Mouse (Mus musculus) lung, embryonic 16.5 days (tissue): ENCODE results near the gene Cacna2d3. TPM values are rescaled to one million over a fixed set of nuclear protein-coding genes. Genes with fewer than 3 reads are reported as not detected.

Experiments used
- ATAC-seq: fragments of 200-750 bp; cut with Nextera tagmentation; 2 replicates; pipeline ENCODE4 v1.8.0; 2017; ENCODE audit warnings: low read depth, mild to moderate bottlenecking, moderate library complexity
- H3K27ac ChIP-seq: fragments of 300-500 bp; sonication (generic); 2 replicates; pipeline ENCODE4 v1.5.1; 2014; ENCODE audit warnings: mild to moderate bottlenecking, control low read depth, low read length
- H3K27me3 ChIP-seq: fragments of 300-500 bp; sonication (generic); 2 replicates; pipeline ENCODE4 v1.6.1; 2014; ENCODE audit warnings: low read depth, low read length, mixed read lengths; ENCODE audit not compliant: control insufficient read depth, insufficient read depth
- H3K36me3 ChIP-seq: fragments of 300-500 bp; sonication (generic); 2 replicates; pipeline ENCODE4 v1.6.1; 2014; ENCODE audit warnings: low read length; ENCODE audit not compliant: control insufficient read depth, insufficient read depth
- H3K4me1 ChIP-seq: fragments of 300-500 bp; sonication (generic); replicated peaks from 2 replicates; pipeline ENCODE4 v1.6.1; 2014; ENCODE audit warnings: low read length, mixed read lengths; ENCODE audit not compliant: control insufficient read depth, insufficient read depth
- H3K4me2 ChIP-seq: fragments of 300-500 bp; sonication (generic); 2 replicates; pipeline ENCODE4 v1.6.1; 2014; ENCODE audit warnings: low read depth, low read length, control low read depth
- H3K4me3 ChIP-seq: fragments of 300-500 bp; sonication (generic); 2 replicates; pipeline ENCODE4 v1.5.1; 2014; ENCODE audit warnings: mild to moderate bottlenecking, low read length, control low read depth
- H3K9ac ChIP-seq: fragments of 300-500 bp; sonication (generic); 2 replicates; pipeline ENCODE4 v1.6.1; 2014; ENCODE audit warnings: low read length, control low read depth
- H3K9me3 ChIP-seq: fragments of 300-500 bp; sonication (generic); 2 replicates; pipeline ENCODE4 v1.6.1; 2016; ENCODE audit warnings: low read length; ENCODE audit not compliant: control insufficient read depth
- WGBS: fragments of 180-500 bp; shearing (Covaris S2); extraction: QIAGEN DNeasy Blood & Tissue Kit; methylation state at CpG from one replicate; pipeline ENCODE4 v1.1.7; 2014; 5-methylcytosine and 5-hydroxymethylcytosine counted together
- polyA plus RNA-seq: library from polyadenylated mRNA; unstranded; fragments of >200 nt; fragmentation: Nextera tagmentation; extraction: Ambion mirVana; gene quantifications from 2 replicates; pipeline ENCODE4 v1.2.1, GENCODE M21; 2015

Cacna2d3 gene
- polyA plus RNA-seq, 1 experiment from 2014 or later = 0.98 TPM

- no peak overlapping the region for H3K4me3 ChIP-seq
- H3K27me3 ChIP-seq = no peaks in the 10 kb centered on the region
- no peaks in the 10 kb centered on the region for H3K36me3 ChIP-seq
- H3K9ac ChIP-seq = no peak overlapping the region
- 81% methylated on average over 4 of the region's 4 CpGs for WGBS
- no peaks in the 10 kb centered on the region for H3K4me1 ChIP-seq
- H3K9me3 ChIP-seq = no peaks in the 10 kb centered on the region
- H3K27ac ChIP-seq = no peak overlapping the region
- ATAC-seq = no peak
- no peak overlapping the region for H3K4me2 ChIP-seq
These were observed 641.4 kb downstream of the Cacna2d3 start for GRCm38 (mm10) chr14:29080228-29080627.

GRCm38 (mm10) chr14:29077418-29077817 is 644.2 kb downstream of the Cacna2d3 start:
- WGBS = 57% methylated on average over 3 of the region's 3 CpGs
- H3K9ac ChIP-seq = no peak overlapping the region
- H3K27me3 ChIP-seq = no peaks in the 10 kb centered on the region
- H3K9me3 ChIP-seq = no peaks in the 10 kb centered on the region
- H3K4me2 ChIP-seq = no peak overlapping the region
- H3K36me3 ChIP-seq = no peaks in the 10 kb centered on the region
- no peaks in the 10 kb centered on the region for H3K4me1 ChIP-seq
- no peak for ATAC-seq
- no peak overlapping the region for H3K27ac ChIP-seq
- H3K4me3 ChIP-seq = no peak overlapping the region

GRCm38 (mm10) chr14:29073747-29074146 is 647.9 kb downstream of the Cacna2d3 start:
- H3K4me1 ChIP-seq = no peaks in the 10 kb centered on the region
- H3K4me2 ChIP-seq = no peak overlapping the region
- no peaks in the 10 kb centered on the region for H3K27me3 ChIP-seq
- ATAC-seq = no peak
- no peak overlapping the region for H3K27ac ChIP-seq
- 71% methylated on average over 4 of the region's 4 CpGs for WGBS
- H3K9me3 ChIP-seq = no peaks in the 10 kb centered on the region
- H3K36me3 ChIP-seq = no peaks in the 10 kb centered on the region
- no peak overlapping the region for H3K4me3 ChIP-seq
- H3K9ac ChIP-seq = no peak overlapping the region

- Histone ChIP-seq H3K4me1 (no peaks in the 10 kb centered on the region), H3K4me3 (no peak overlapping the region), H3K36me3 (no peaks in the 10 kb centered on the region), H3K9me3 (no peaks in the 10 kb centered on the region), H3K9ac (no peak overlapping the region), H3K27ac (no peak overlapping the region), H3K27me3 (no peaks in the 10 kb centered on the region), H3K4me2 (no peak overlapping the region)
- 50% methylated on average over 2 of the region's 2 CpGs for WGBS
- ATAC-seq = no peak
These were observed 659.0 kb downstream of the Cacna2d3 start for GRCm38 (mm10) chr14:29062676-29063075.

- no peak for ATAC-seq
- no peak overlapping the region for H3K4me2 ChIP-seq
- H3K27me3 ChIP-seq = no peaks in the 10 kb centered on the region
- no peaks in the 10 kb centered on the region for H3K36me3 ChIP-seq
- no peak overlapping the region for H3K4me3 ChIP-seq
- H3K9ac ChIP-seq = no peak overlapping the region
- no peaks in the 10 kb centered on the region for H3K4me1 ChIP-seq
- no peak overlapping the region for H3K27ac ChIP-seq
- no peaks in the 10 kb centered on the region for H3K9me3 ChIP-seq
- WGBS = 76% methylated on average over 1 of the region's 1 CpGs
These were observed 660.2 kb downstream of the Cacna2d3 start for GRCm38 (mm10) chr14:29061491-29061890.

- no peak for ATAC-seq
- H3K4me3 ChIP-seq = no peak overlapping the region
- H3K4me1 ChIP-seq = no peaks in the 10 kb centered on the region
- no peaks in the 10 kb centered on the region for H3K27me3 ChIP-seq
- no peak overlapping the region for H3K4me2 ChIP-seq
- no peak overlapping the region for H3K9ac ChIP-seq
- no peaks in the 10 kb centered on the region for H3K9me3 ChIP-seq
- H3K36me3 ChIP-seq = no peaks in the 10 kb centered on the region
- no peak overlapping the region for H3K27ac ChIP-seq
These were observed 661.0 kb downstream of the Cacna2d3 start for GRCm38 (mm10) chr14:29060679-29061078.

- Histone ChIP-seq H3K4me1 (no peaks in the 10 kb centered on the region), H3K27me3 (no peaks in the 10 kb centered on the region), H3K36me3 (no peaks in the 10 kb centered on the region), H3K9ac (no peak overlapping the region), H3K27ac (no peak overlapping the region), H3K4me2 (no peak overlapping the region), H3K9me3 (no peaks in the 10 kb centered on the region), H3K4me3 (no peak overlapping the region)
- no peak for ATAC-seq
- 20% methylated on average over 16 of the region's 16 CpGs for WGBS
These were observed 669.5 kb downstream of the Cacna2d3 start for GRCm38 (mm10) chr14:29051951-29052835.

GRCm38 (mm10) chr14:29042355-29042754 is 679.3 kb downstream of the Cacna2d3 start:
- Histone ChIP-seq H3K4me3 (no peak overlapping the region), H3K36me3 (no peaks in the 10 kb centered on the region), H3K9me3 (no peaks in the 10 kb centered on the region), H3K27me3 (no peaks in the 10 kb centered on the region), H3K4me1 (no peaks in the 10 kb centered on the region), H3K9ac (no peak overlapping the region), H3K4me2 (no peak overlapping the region), H3K27ac (no peak overlapping the region)
- no peak for ATAC-seq
- WGBS = 20% methylated on average over 1 of the region's 1 CpGs

- Histone ChIP-seq H3K36me3 (no peaks in the 10 kb centered on the region), H3K9ac (no peak overlapping the region), H3K4me3 (no peak overlapping the region), H3K4me2 (no peak overlapping the region), H3K27ac (no peak overlapping the region), H3K9me3 (no peaks in the 10 kb centered on the region), H3K4me1 (no peaks in the 10 kb centered on the region), H3K27me3 (no peaks in the 10 kb centered on the region)
- 66% methylated on average over 1 of the region's 1 CpGs for WGBS
- no peak for ATAC-seq
These were observed 680.2 kb downstream of the Cacna2d3 start for GRCm38 (mm10) chr14:29041498-29041897.
